Mouse (Mus musculus): ENCODE measurements around the gene Bbs2. TPM values are rescaled to one million over a fixed set of nuclear protein-coding genes. Genes with fewer than 3 reads are reported as not detected.

The Bbs2 gene
- total RNA-seq, 1 experiment from 2014 or later, result 11.8 TPM

GRCm38 (mm10) chr8:94109396-94109795, 10.7 kb upstream of the Bbs2 start:
- no peak for ATAC-seq (replicated peaks; ENCODE audit: insufficient number of reproducible peaks, low FRiP score, low TSS enrichment, poor library complexity, severe bottlenecking)

GRCm38 (mm10) chr8:94107871-94108270, 9.1 kb upstream of the Bbs2 start:
- no peak for ATAC-seq (replicated peaks; ENCODE audit: insufficient number of reproducible peaks, low FRiP score, low TSS enrichment, poor library complexity, severe bottlenecking)

- no peak for ATAC-seq (replicated peaks; ENCODE audit: insufficient number of reproducible peaks, low FRiP score, low TSS enrichment, poor library complexity, severe bottlenecking)
Observed at GRCm38 (mm10) chr8:94104146-94104545, 5.4 kb upstream of the Bbs2 start.

GRCm38 (mm10) chr8:94098996-94099395, 268 bp upstream of the Bbs2 start:
- no peak for ATAC-seq (replicated peaks; ENCODE audit: insufficient number of reproducible peaks, low FRiP score, low TSS enrichment, poor library complexity, severe bottlenecking)

- no peak for ATAC-seq (replicated peaks; ENCODE audit: insufficient number of reproducible peaks, low FRiP score, low TSS enrichment, poor library complexity, severe bottlenecking)
Observed at GRCm38 (mm10) chr8:94094281-94094680, 4.4 kb downstream of the Bbs2 start.

- ATAC-seq (replicated peaks; ENCODE audit: insufficient number of reproducible peaks, low FRiP score, low TSS enrichment, poor library complexity, severe bottlenecking), result no peak
Observed at GRCm38 (mm10) chr8:94092848-94093247, 5.9 kb downstream of the Bbs2 start.

GRCm38 (mm10) chr8:94089715-94090114, 9.0 kb downstream of the Bbs2 start:
- ATAC-seq (replicated peaks; ENCODE audit: insufficient number of reproducible peaks, low FRiP score, low TSS enrichment, poor library complexity, severe bottlenecking), result no peak

GRCm38 (mm10) chr8:94087964-94088363, 10.8 kb downstream of the Bbs2 start:
- no peak for ATAC-seq (replicated peaks; ENCODE audit: insufficient number of reproducible peaks, low FRiP score, low TSS enrichment, poor library complexity, severe bottlenecking)

GRCm38 (mm10) chr8:94076461-94077192, 22.1 kb downstream of the Bbs2 start:
- ATAC-seq (replicated peaks; ENCODE audit: insufficient number of reproducible peaks, low FRiP score, low TSS enrichment, poor library complexity, severe bottlenecking), result peak; percentile 36; the same call in 1 of the 2 replicates

GRCm38 (mm10) chr8:94068793-94069192, 29.9 kb downstream of the Bbs2 start:
- no peak for ATAC-seq (replicated peaks; ENCODE audit: insufficient number of reproducible peaks, low FRiP score, low TSS enrichment, poor library complexity, severe bottlenecking)

GRCm38 (mm10) chr8:94066121-94066863, 32.4 kb downstream of the Bbs2 start:
- no peak for ATAC-seq (replicated peaks; ENCODE audit: insufficient number of reproducible peaks, low FRiP score, low TSS enrichment, poor library complexity, severe bottlenecking)

- 0 out of 2 replicates have a peak, but pooled peaks have one; percentile 22 for ATAC-seq (replicated peaks; ENCODE audit: insufficient number of reproducible peaks, low FRiP score, low TSS enrichment, poor library complexity, severe bottlenecking)
Observed at GRCm38 (mm10) chr8:94057157-94057854, 41.4 kb downstream of the Bbs2 start.

- no peak for ATAC-seq (replicated peaks; ENCODE audit: insufficient number of reproducible peaks, low FRiP score, low TSS enrichment, poor library complexity, severe bottlenecking)
Observed at GRCm38 (mm10) chr8:94052696-94053095, 46.0 kb downstream of the Bbs2 start.

GRCm38 (mm10) chr8:94047845-94048244, 50.9 kb downstream of the Bbs2 start:
- ATAC-seq (replicated peaks; ENCODE audit: insufficient number of reproducible peaks, low FRiP score, low TSS enrichment, poor library complexity, severe bottlenecking), result no peak

- no peak for ATAC-seq (replicated peaks; ENCODE audit: insufficient number of reproducible peaks, low FRiP score, low TSS enrichment, poor library complexity, severe bottlenecking)
Observed at GRCm38 (mm10) chr8:94037806-94038205, 60.9 kb downstream of the Bbs2 start.

- ATAC-seq (replicated peaks; ENCODE audit: insufficient number of reproducible peaks, low FRiP score, low TSS enrichment, poor library complexity, severe bottlenecking), result peak; percentile 100
Observed at GRCm38 (mm10) chr8:94036944-94037524, 61.7 kb downstream of the Bbs2 start, which contains the start of the genes Nudt21 and Ogfod1. Gene Nudt21, minus strand, starts transcription at chr8:94037031. Gene Ogfod1, plus strand, starts transcription at chr8:94037198.

GRCm38 (mm10) chr8:94036541-94036940, 62.2 kb downstream of the Bbs2 start:
- ATAC-seq (replicated peaks; ENCODE audit: insufficient number of reproducible peaks, low FRiP score, low TSS enrichment, poor library complexity, severe bottlenecking), result peak; percentile 14; the same call in 1 of the 2 replicates

GRCm38 (mm10) chr8:94035200-94035599, 63.5 kb downstream of the Bbs2 start:
- ATAC-seq (replicated peaks; ENCODE audit: insufficient number of reproducible peaks, low FRiP score, low TSS enrichment, poor library complexity, severe bottlenecking), result no peak

- ATAC-seq (replicated peaks; ENCODE audit: insufficient number of reproducible peaks, low FRiP score, low TSS enrichment, poor library complexity, severe bottlenecking), result no peak
Observed at GRCm38 (mm10) chr8:94033601-94034000, 65.1 kb downstream of the Bbs2 start.
